Mouse (Mus musculus) ES-Bruce4 (cell line): ENCODE measurements at regions not wholly inside any gene's neighbourhood (a gene's known extent, or its start where the extent isn't known, plus 50 kb on each side); places are given as distances from the start of the nearest gene placed in this dataset.

Source experiments
- CTCF ChIP-seq: IDR thresholded peaks from one replicate; pipeline ENCODE4 v1.8.1; 2011; ENCODE audit warnings: low read depth, low read length
- EP300 ChIP-seq: IDR thresholded peaks from 2 replicates; pipeline ENCODE4 v1.6.1; 2011; ENCODE audit warnings: low read depth, low read length; ENCODE audit not compliant: insufficient read depth
- POLR2A ChIP-seq: IDR thresholded peaks from one replicate; pipeline ENCODE4 v1.8.1; 2011; ENCODE audit warnings: low read length; ENCODE audit not compliant: insufficient read depth

GRCm38 (mm10) chr8:8999914-9000313, 309.6 kb upstream of the Arglu1 start:
- no peak for TF ChIP-seq CTCF
- no peak for TF ChIP-seq POLR2A
- TF ChIP-seq EP300 = no peak
